Mouse (Mus musculus): ENCODE measurements around the gene Erich4. TPM values are rescaled to one million over a fixed set of nuclear protein-coding genes. Genes with fewer than 3 reads are reported as not detected.

Erich4 gene
- polyA plus RNA-seq, 2 experiments: not detected

- no peaks in the 10 kb centered on the region for H3K4me1 ChIP-seq (ENCODE audit: control insufficient read depth, insufficient read depth, low read length)
- H3K36me3 ChIP-seq (ENCODE audit: control insufficient read depth, insufficient read depth, low read length): peaks cover 11% of the 10 kb centered on the region; the same call in 1 of the 2 replicates
- H3K9me3 ChIP-seq (ENCODE audit: control insufficient read depth, low read length): no peaks in the 10 kb centered on the region
- H3K4me3 ChIP-seq (replicated peaks; ENCODE audit: low read length): no peak overlapping the region
- DNase-seq (ENCODE audit: low spot score) (no peak), ATAC-seq (ENCODE audit: low FRiP score, low read depth) (no peak)
- 84% methylated on average over 8 of the region's 8 CpGs for WGBS
- H3K4me2 ChIP-seq (replicated peaks; ENCODE audit: low read depth, low read length, severe bottlenecking): no peak overlapping the region
- H3K27ac ChIP-seq (replicated peaks; ENCODE audit: low read depth, low read length): no peak overlapping the region
- no peak overlapping the region for H3K9ac ChIP-seq (ENCODE audit: low read depth, low read length, severe bottlenecking)
- H3K27me3 ChIP-seq (ENCODE audit: control insufficient read depth, insufficient read depth, low read length): no peaks in the 10 kb centered on the region
- TF ChIP-seq POLR2A (IDR thresholded peaks at IDR 0.05; ENCODE audit: borderline replicate concordance, extremely low read depth, insufficient read depth, insufficient read length): no peak
Measured at GRCm38 (mm10) chr7:25651281-25651680, 35.6 kb upstream of the Erich4 start.

- no peaks in the 10 kb centered on the region for H3K9me3 ChIP-seq (ENCODE audit: control insufficient read depth, low read length)
Measured at GRCm38 (mm10) chr7:25649839-25650238, 34.1 kb upstream of the Erich4 start.

GRCm38 (mm10) chr7:25647574-25648123, 32.0 kb upstream of the Erich4 start:
- no peaks in the 10 kb centered on the region for H3K27me3 ChIP-seq (ENCODE audit: control insufficient read depth, insufficient read depth, low read length)
- H3K9me3 ChIP-seq (ENCODE audit: control insufficient read depth, low read length): no peaks in the 10 kb centered on the region
- WGBS: 51% methylated on average over 5 of the region's 5 CpGs
- 0 out of 2 replicates have a peak, but pooled peaks cover 5% of the 10 kb centered on the region for H3K36me3 ChIP-seq (ENCODE audit: control insufficient read depth, insufficient read depth, low read length)
- ATAC-seq (ENCODE audit: low FRiP score, low read depth): no peak
- H3K4me3 ChIP-seq (replicated peaks; ENCODE audit: low read length): no peak overlapping the region
- TF ChIP-seq POLR2A (IDR thresholded peaks at IDR 0.05; ENCODE audit: borderline replicate concordance, extremely low read depth, insufficient read depth, insufficient read length): no peak
- H3K4me1 ChIP-seq (ENCODE audit: control insufficient read depth, insufficient read depth, low read length): no peaks in the 10 kb centered on the region
- H3K4me2 ChIP-seq (replicated peaks; ENCODE audit: low read depth, low read length, severe bottlenecking): no peak overlapping the region
- no peak for DNase-seq (ENCODE audit: low spot score)
- no peak overlapping the region for H3K9ac ChIP-seq (ENCODE audit: low read depth, low read length, severe bottlenecking)
- H3K27ac ChIP-seq (replicated peaks; ENCODE audit: low read depth, low read length): no peak overlapping the region

More at GRCm38 (mm10) chr7:25649839-25650238, 34.1 kb upstream of the Erich4 start:
- Histone ChIP-seq H3K36me3 (ENCODE audit: control insufficient read depth, insufficient read depth, low read length) (peaks cover 16% of the 10 kb centered on the region; the same call in 1 of the 2 replicates), H3K9ac (ENCODE audit: low read depth, low read length, severe bottlenecking) (no peak overlapping the region), H3K4me3 (replicated peaks; ENCODE audit: low read length) (no peak overlapping the region), H3K4me2 (replicated peaks; ENCODE audit: low read depth, low read length, severe bottlenecking) (no peak overlapping the region), H3K4me1 (ENCODE audit: control insufficient read depth, insufficient read depth, low read length) (no peaks in the 10 kb centered on the region), H3K27me3 (ENCODE audit: control insufficient read depth, insufficient read depth, low read length) (no peaks in the 10 kb centered on the region), H3K27ac (replicated peaks; ENCODE audit: low read depth, low read length) (no peak overlapping the region)
- DNase-seq (ENCODE audit: low spot score) (no peak), ATAC-seq (ENCODE audit: low FRiP score, low read depth) (no peak)
- TF ChIP-seq POLR2A (IDR thresholded peaks at IDR 0.05; ENCODE audit: borderline replicate concordance, extremely low read depth, insufficient read depth, insufficient read length): no peak
- WGBS: 84% methylated on average over 5 of the region's 5 CpGs

GRCm38 (mm10) chr7:25645074-25645473, 29.4 kb upstream of the Erich4 start:
- Histone ChIP-seq H3K27ac (replicated peaks; ENCODE audit: low read depth, low read length) (no peak overlapping the region), H3K9me3 (ENCODE audit: control insufficient read depth, low read length) (no peaks in the 10 kb centered on the region), H3K36me3 (ENCODE audit: control insufficient read depth, insufficient read depth, low read length) (0 out of 2 replicates have a peak, but pooled peaks cover 11% of the 10 kb centered on the region), H3K4me2 (replicated peaks; ENCODE audit: low read depth, low read length, severe bottlenecking) (no peak overlapping the region), H3K4me3 (replicated peaks; ENCODE audit: low read length) (no peak overlapping the region), H3K27me3 (ENCODE audit: control insufficient read depth, insufficient read depth, low read length) (no peaks in the 10 kb centered on the region), H3K9ac (ENCODE audit: low read depth, low read length, severe bottlenecking) (no peak overlapping the region), H3K4me1 (ENCODE audit: control insufficient read depth, insufficient read depth, low read length) (no peaks in the 10 kb centered on the region)
- DNase-seq (ENCODE audit: low spot score) (no peak), ATAC-seq (ENCODE audit: low FRiP score, low read depth) (no peak)
- WGBS: 73% methylated on average over 14 of the region's 14 CpGs
- no peak for TF ChIP-seq POLR2A (IDR thresholded peaks at IDR 0.05; ENCODE audit: borderline replicate concordance, extremely low read depth, insufficient read depth, insufficient read length)

GRCm38 (mm10) chr7:25644631-25645030, 28.9 kb upstream of the Erich4 start:
- Histone ChIP-seq H3K9ac (ENCODE audit: low read depth, low read length, severe bottlenecking) (no peak overlapping the region), H3K27me3 (ENCODE audit: control insufficient read depth, insufficient read depth, low read length) (no peaks in the 10 kb centered on the region), H3K27ac (replicated peaks; ENCODE audit: low read depth, low read length) (no peak overlapping the region), H3K36me3 (ENCODE audit: control insufficient read depth, insufficient read depth, low read length) (0 out of 2 replicates have a peak, but pooled peaks cover 11% of the 10 kb centered on the region), H3K4me1 (ENCODE audit: control insufficient read depth, insufficient read depth, low read length) (no peaks in the 10 kb centered on the region), H3K4me2 (replicated peaks; ENCODE audit: low read depth, low read length, severe bottlenecking) (no peak overlapping the region), H3K4me3 (replicated peaks; ENCODE audit: low read length) (no peak overlapping the region), H3K9me3 (ENCODE audit: control insufficient read depth, low read length) (no peaks in the 10 kb centered on the region)
- ATAC-seq (ENCODE audit: low FRiP score, low read depth) (no peak), DNase-seq (ENCODE audit: low spot score) (no peak)
- 93% methylated on average over 4 of the region's 4 CpGs for WGBS
- TF ChIP-seq POLR2A (IDR thresholded peaks at IDR 0.05; ENCODE audit: borderline replicate concordance, extremely low read depth, insufficient read depth, insufficient read length): no peak

Measured in limb, embryonic 14.5 days (tissue).